Comparison of ENCODE assay signal across 20 mouse cellular contexts in the genomic region with DNA sequence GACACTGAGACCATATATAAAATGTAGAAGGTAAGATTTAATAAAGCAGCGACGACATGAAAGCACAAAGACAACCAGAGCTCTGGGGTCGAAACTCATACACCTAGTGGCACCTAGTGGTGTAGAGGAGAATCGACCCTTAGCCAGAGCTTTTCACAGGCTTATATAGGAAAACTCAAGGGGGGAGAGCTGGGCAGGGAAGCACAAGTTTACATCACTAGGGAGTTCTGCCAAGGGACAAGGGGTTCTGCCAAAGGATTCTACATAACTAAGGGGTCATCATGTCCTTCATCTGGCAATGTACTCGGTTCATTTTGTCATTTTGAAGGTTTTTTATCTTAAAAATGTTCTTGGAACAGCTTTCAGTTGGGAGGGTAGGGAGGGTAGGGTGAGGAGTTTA. TPM values are rescaled to one million over a fixed set of nuclear protein-coding genes. Genes with fewer than 3 reads are reported as not detected.
DNase-seq lines count a peak whose midpoint lies in the region.
"Had no signal": no experiment of that assay in that cellular context is flagged by ENCODE, and none has a peak within 500 bp of the region (broad histone marks: within the 10 kb centered on the region; RNA-seq: fewer than 3 reads in every experiment).

No protein-coding gene starts in this region.

- DNase-seq in adrenal gland, adult 2 months = peak; percentile 77
- DNase-seq in cerebellum, adult 9-10 months = peak; percentile 26
- peak; percentile 96 for DNase-seq in heart, adult 11 months
- peak; percentile 31 for DNase-seq in kidney, adult 11 months
- peak; percentile 15 for DNase-seq in layer of hippocampus, adult 11-12 months (ENCODE audit: low spot score)
- DNase-seq in lung, postnatal 4 days = peak; percentile 43 to 51
- peak; percentile 79 for DNase-seq in testis, postnatal 14 days (ENCODE audit: low spot score)
- DNase-seq in urinary bladder, postnatal 4 days (ENCODE audit: low spot score in 2 of 2) = peak; percentile 68 to 76

RNA-seq across cellular contexts. Expression of a gene that starts 42.7 kb away (rescaled TPM):
- total RNA-seq in adrenal gland, adult 2 months (2021) = not detected
- polyA plus RNA-seq in adrenal gland, adult 2 months (2012; rRNA removed) = not detected in 2 replicates
- total RNA-seq: gastrocnemius, postnatal 14 days; hindbrain, postnatal 0 days; layer of hippocampus, postnatal 36 days; megakaryocyte progenitor cell, adult 5-6 weeks had no signal
- polyA plus RNA-seq: erythroblast, embryonic 14.5 days; forebrain, embryonic 16.5 days; heart, embryonic 16.5 days; hindbrain, postnatal 0 days; kidney, embryonic 16.5 days; limb, embryonic 11.5 days; liver, embryonic 14.5 days; midbrain, embryonic 15.5 days; stomach, postnatal 0 days had no signal

Comparison
In these comparisons a context has a peak if more than half of its experiments do, and no peak if none do; other contexts are left out.
1. Peak in every context shown above with its lines: DNase-seq.
2. DNase-seq: peak in every context shown above with its lines; median percentile 96 in heart, adult 11 months; 79 in testis, postnatal 14 days; 77 in adrenal gland, adult 2 months; 72 in urinary bladder, postnatal 4 days; 47 in lung, postnatal 4 days; 31 in kidney, adult 11 months; 26 in cerebellum, adult 9-10 months; 15 in layer of hippocampus, adult 11-12 months.